Mouse (Mus musculus): ENCODE results near the gene Ddx24. TPM values are rescaled to one million over a fixed set of nuclear protein-coding genes. Genes with fewer than 3 reads are reported as not detected.

Ddx24 gene
- polyA plus RNA-seq (2012): 25.5 and 33.1 TPM in 2 replicates

GRCm38 (mm10) chr12:103425729-103426470 is at the start of gene Ddx24:
Gene Ddx24, minus strand, starts transcription at chr12:103425830.

GRCm38 (mm10) chr12:103457140-103457539 is 31.5 kb upstream of the Ddx24 start, which contains the start of gene Ifi27l2b:
Gene Ifi27l2b, minus strand, starts transcription at chr12:103457223.

GRCm38 (mm10) chr12:103443524-103443923 is 17.9 kb upstream of the Ddx24 start, which contains the start of gene Ifi27l2a:
Gene Ifi27l2a, minus strand, starts transcription at chr12:103443680.

GRCm38 (mm10) chr12:103433986-103434731 is 8.5 kb upstream of the Ddx24 start, which contains the start of gene Ifi27:
Gene Ifi27, plus strand, starts transcription at chr12:103434211.

GRCm38 (mm10) chr12:103407720-103408119 is 17.9 kb downstream of the Ddx24 start, which contains the start of gene 9330161L09Rik:
Gene 9330161L09Rik, minus strand, starts transcription at chr12:103407820.

GRCm38 (mm10) chr12:103388505-103389347 is 36.9 kb downstream of the Ddx24 start, which contains the start of gene Otub2:
Gene Otub2, plus strand, starts transcription at chr12:103388682.

Other genes with a start within 250 kb of the Ddx24 start
- not detected in 2 replicates for gene Prima1, start 183.7 kb downstream of the Ddx24 start, polyA plus RNA-seq (2012)
- 0.08 TPM in 1 of 2 replicates, not detected in the other for gene Fam181a, start 114.9 kb downstream of the Ddx24 start, polyA plus RNA-seq (2012)
- 0.80 and 1.3 TPM in 2 replicates for gene Asb2, start 69.8 kb downstream of the Ddx24 start, polyA plus RNA-seq (2012)
- gene Otub2, start 37.1 kb downstream of the Ddx24 start, polyA plus RNA-seq (2012): 0.62 and 0.68 TPM in 2 replicates
- gene 9330161L09Rik, start 18.0 kb downstream of the Ddx24 start, polyA plus RNA-seq (2012): 0.07 and 0.24 TPM in 2 replicates
- gene Ifi27, start 8.4 kb upstream of the Ddx24 start, polyA plus RNA-seq (2012): 6.6 and 7.1 TPM in 2 replicates
- 8.9 and 15.6 TPM in 2 replicates for gene Ifi27l2a, start 17.9 kb upstream of the Ddx24 start, polyA plus RNA-seq (2012)
- gene Ifi27l2b, start 31.4 kb upstream of the Ddx24 start, polyA plus RNA-seq (2012): not detected in 2 replicates
- gene Ppp4r4, start 106.5 kb upstream of the Ddx24 start, polyA plus RNA-seq (2012): 0.02 and 0.10 TPM in 2 replicates
- gene Serpina10, start 205.6 kb upstream of the Ddx24 start, polyA plus RNA-seq (2012): not detected in 2 replicates
- not detected in 2 replicates for gene Serpina6, start 231.4 kb upstream of the Ddx24 start, polyA plus RNA-seq (2012)